Mouse (Mus musculus) lung, embryonic 14.5 days (tissue): ENCODE data around the gene As3mt. TPM values are rescaled to one million over a fixed set of nuclear protein-coding genes. Genes with fewer than 3 reads are reported as not detected.
A peak's percentile ranks its signal among the peaks of the same experiment; 100 is the strongest.

Experiments
- ATAC-seq: fragments of 200-750 bp; cut with Nextera tagmentation; 2 replicates; pipeline ENCODE4 v1.8.0; 2017; ENCODE audit warnings: mild to moderate bottlenecking, moderate TSS enrichment, moderate library complexity; ENCODE audit not compliant: insufficient read depth
- DNase-seq: peaks from one replicate; pipeline ENCODE4 v3.0.0-alpha.2; 2015
- H3K27ac ChIP-seq: fragments of 300-500 bp; sonication (generic); 2 replicates; pipeline ENCODE4 v1.5.1; 2014; ENCODE audit warnings: low read depth, mild to moderate bottlenecking, moderate library complexity
- H3K27me3 ChIP-seq: fragments of 300-500 bp; sonication (generic); 2 replicates; pipeline ENCODE4 v1.6.1; 2014; ENCODE audit warnings: low read length, control low read depth; ENCODE audit not compliant: insufficient read depth
- H3K36me3 ChIP-seq: fragments of 300-500 bp; sonication (generic); 2 replicates; pipeline ENCODE4 v1.6.1; 2014; ENCODE audit warnings: control low read depth; ENCODE audit not compliant: insufficient read depth
- H3K4me1 ChIP-seq: fragments of 300-500 bp; sonication (generic); 2 replicates; pipeline ENCODE4 v1.6.1; 2014; ENCODE audit warnings: antibody characterized with exemption, control low read depth; ENCODE audit not compliant: insufficient read depth
- H3K4me2 ChIP-seq: fragments of 300-500 bp; sonication (generic); 2 replicates; pipeline ENCODE4 v1.6.1; 2014; ENCODE audit warnings: mild to moderate bottlenecking
- H3K4me3 ChIP-seq: fragments of 300-500 bp; sonication (generic); 2 replicates; pipeline ENCODE4 v1.5.1; 2014; ENCODE audit warnings: low read depth, low read length
- H3K9ac ChIP-seq: fragments of 300-500 bp; sonication (generic); 2 replicates; pipeline ENCODE4 v1.6.1; 2014
- H3K9me3 ChIP-seq: fragments of 300-500 bp; sonication (generic); 2 replicates; pipeline ENCODE4 v1.6.1; 2016; ENCODE audit warnings: low read depth, low read length, control low read depth
- CTCF ChIP-seq: IDR thresholded peaks from 2 replicates; pipeline ENCODE4 v1.5.1; 2016; ENCODE audit warnings: antibody characterized with exemption, low read depth
- whole genome bisulfite sequencing: fragments of 180-500 bp; shearing (Covaris S2); extraction: QIAGEN DNeasy Blood & Tissue Kit; methylation state at CpG from one replicate; pipeline ENCODE4 v1.1.7; 2014; 5-methylcytosine and 5-hydroxymethylcytosine counted together
- polyA plus RNA-seq: library from polyadenylated mRNA; unstranded; fragments of >200 nt; fragmentation: Nextera tagmentation; extraction: Ambion mirVana; gene quantifications from 2 replicates; pipeline ENCODE4 v1.2.1, GENCODE M21; 2014

As3mt gene
- polyA plus RNA-seq, 1 experiment from 2014 or later = 29.2 TPM

- no peaks in the 10 kb centered on the region for H3K27me3 ChIP-seq
- peak; percentile 91 for DNase-seq
- peak within 1 kb of the TSS; percentile 72 for H3K4me3 ChIP-seq
- no peak for TF ChIP-seq CTCF
- WGBS = 3% methylated on average over 44 of the region's 44 CpGs
- ATAC-seq = peak; percentile 97
- peak within 1 kb of the TSS; percentile 69 for H3K4me2 ChIP-seq
- H3K9ac ChIP-seq = peak within 1 kb of the TSS; percentile 82
- H3K36me3 ChIP-seq = no peaks in the 10 kb centered on the region
- H3K9me3 ChIP-seq = no peaks in the 10 kb centered on the region
- peak within 1 kb of the TSS; percentile 81 for H3K27ac ChIP-seq
- peaks cover 5% of the 10 kb centered on the region; the same call in 1 of the 2 replicates for H3K4me1 ChIP-seq
These were observed 17.5 kb upstream of the As3mt start, which contains the start of gene Borcs7 for GRCm38 (mm10) chr19:46689460-46690372. Borcs7 (plus strand) TSS chr19:46689906.

GRCm38 (mm10) chr19:46690387-46690786 is 16.9 kb upstream of the As3mt start:
- 67% methylated on average over 11 of the region's 11 CpGs for WGBS
- H3K4me3 ChIP-seq = peak overlapping the region; percentile 72
- ATAC-seq (no peak), DNase-seq (no peak)
- H3K9me3 ChIP-seq = no peaks in the 10 kb centered on the region
- H3K4me1 ChIP-seq = peaks cover 5% of the 10 kb centered on the region; the same call in 1 of the 2 replicates
- no peak for TF ChIP-seq CTCF
- H3K9ac ChIP-seq = peak overlapping the region; percentile 82
- no peaks in the 10 kb centered on the region for H3K27me3 ChIP-seq
- H3K36me3 ChIP-seq = no peaks in the 10 kb centered on the region
- no peak overlapping the region for H3K27ac ChIP-seq
- peak overlapping the region; percentile 69 for H3K4me2 ChIP-seq

DNA sequence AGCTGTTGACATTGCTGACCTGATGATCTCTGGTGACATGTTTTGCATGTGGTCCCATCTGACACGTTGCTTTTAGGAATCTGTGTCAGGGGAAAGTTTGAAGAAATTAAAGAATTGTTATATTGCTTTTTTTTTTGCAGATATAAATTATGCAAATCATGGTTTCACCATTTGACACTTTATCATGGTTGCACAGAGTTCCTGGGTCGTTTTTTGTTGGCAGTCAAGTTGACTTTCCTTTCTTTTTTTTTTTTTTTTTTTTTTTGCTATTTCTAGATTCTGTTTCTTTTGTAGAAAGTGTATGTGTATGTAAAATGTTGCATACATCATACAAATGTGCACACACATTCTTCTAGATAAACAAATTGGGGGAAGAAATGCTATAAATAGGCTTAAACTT is 16.2 kb upstream of the As3mt start:
- no peak overlapping the region for H3K4me2 ChIP-seq
- H3K9me3 ChIP-seq = no peaks in the 10 kb centered on the region
- WGBS = 67% methylated on average over 2 of the region's 2 CpGs
- peaks cover 5% of the 10 kb centered on the region; the same call in 1 of the 2 replicates for H3K4me1 ChIP-seq
- no peak overlapping the region for H3K9ac ChIP-seq
- H3K27ac ChIP-seq = no peak overlapping the region
- no peak for TF ChIP-seq CTCF
- no peaks in the 10 kb centered on the region for H3K27me3 ChIP-seq
- no peak for DNase-seq
- no peak for ATAC-seq
- no peaks in the 10 kb centered on the region for H3K36me3 ChIP-seq
- H3K4me3 ChIP-seq = no peak overlapping the region

DNA sequence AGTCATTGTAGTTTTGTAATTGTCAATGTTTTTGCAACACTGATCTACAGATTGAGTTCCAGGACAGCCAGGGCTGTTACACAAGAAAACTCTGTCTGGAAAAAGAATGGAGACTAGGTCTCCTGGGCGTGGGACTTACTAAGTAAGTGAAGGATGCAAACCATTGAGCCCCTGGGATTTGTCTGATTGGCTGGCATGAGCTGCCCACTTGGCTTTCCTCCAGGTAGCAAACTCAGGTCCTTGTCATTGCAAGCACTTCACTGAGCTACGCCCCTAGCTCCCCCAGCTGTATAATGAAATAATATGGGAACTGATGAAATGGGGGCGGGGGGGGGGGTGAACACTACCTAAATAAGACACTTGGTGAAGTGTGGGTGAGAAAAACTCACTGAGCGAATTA is 14.1 kb upstream of the As3mt start:
- ATAC-seq = no peak
- no peak overlapping the region for H3K27ac ChIP-seq
- H3K4me2 ChIP-seq = no peak overlapping the region
- H3K9ac ChIP-seq = no peak overlapping the region
- TF ChIP-seq CTCF = no peak
- no peaks in the 10 kb centered on the region for H3K9me3 ChIP-seq
- no peaks in the 10 kb centered on the region for H3K36me3 ChIP-seq
- H3K4me1 ChIP-seq = peaks cover 5% of the 10 kb centered on the region; the same call in 1 of the 2 replicates
- no peak for DNase-seq
- H3K27me3 ChIP-seq = no peaks in the 10 kb centered on the region
- no peak overlapping the region for H3K4me3 ChIP-seq
- 80% methylated on average over 4 of the region's 4 CpGs for WGBS

DNA sequence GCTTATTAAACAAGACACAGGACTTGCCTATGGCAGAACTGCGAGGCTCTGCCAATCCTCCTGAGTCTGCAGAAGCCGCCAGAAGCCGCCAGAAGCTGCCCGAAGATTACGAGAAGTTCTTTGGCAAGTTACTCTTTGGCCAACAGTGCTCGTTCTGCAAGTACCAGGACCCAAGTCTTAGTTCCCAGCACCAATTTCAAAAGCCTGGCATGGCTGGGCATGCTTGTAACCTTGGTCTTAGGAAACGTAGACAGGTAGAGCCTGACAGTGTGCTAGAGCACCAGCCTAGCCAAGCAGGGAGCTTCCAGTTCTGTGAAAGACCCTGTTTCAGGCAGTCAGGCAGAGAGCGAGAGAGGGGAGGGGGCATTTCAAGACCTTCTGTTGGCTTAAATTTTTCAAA is 10.8 kb upstream of the As3mt start:
- no peak overlapping the region for H3K27ac ChIP-seq
- ATAC-seq (no peak), DNase-seq (no peak)
- H3K9me3 ChIP-seq = no peaks in the 10 kb centered on the region
- TF ChIP-seq CTCF = no peak
- H3K4me1 ChIP-seq = no peaks in the 10 kb centered on the region
- H3K4me2 ChIP-seq = no peak overlapping the region
- H3K36me3 ChIP-seq = no peaks in the 10 kb centered on the region
- H3K4me3 ChIP-seq = no peak overlapping the region
- H3K27me3 ChIP-seq = no peaks in the 10 kb centered on the region
- no peak overlapping the region for H3K9ac ChIP-seq
- WGBS = 90% methylated on average over 8 of the region's 8 CpGs

DNA sequence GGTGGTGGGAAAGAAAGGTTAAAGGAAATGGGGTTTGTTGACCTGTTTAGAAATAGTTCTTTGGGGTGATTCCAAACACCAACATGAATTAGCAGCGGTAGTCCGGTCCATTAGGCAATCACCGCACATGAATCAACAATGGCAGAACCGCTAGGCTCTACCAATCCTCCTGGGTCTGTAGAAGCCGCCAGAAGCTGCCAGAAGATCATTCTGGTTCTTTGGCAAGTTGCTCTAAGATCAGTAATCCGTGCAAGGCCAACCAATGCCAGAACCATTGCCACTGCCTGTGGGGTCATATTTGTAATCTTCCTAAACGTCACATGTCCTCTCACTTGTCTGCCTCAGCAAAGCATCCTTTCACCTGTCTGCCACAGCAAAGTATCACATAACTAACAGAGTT is 10.3 kb upstream of the As3mt start:
- 88% methylated on average over 7 of the region's 7 CpGs for WGBS
- H3K9ac ChIP-seq = no peak overlapping the region
- H3K4me1 ChIP-seq = no peaks in the 10 kb centered on the region
- no peak for ATAC-seq
- no peaks in the 10 kb centered on the region for H3K9me3 ChIP-seq
- H3K27ac ChIP-seq = no peak overlapping the region
- TF ChIP-seq CTCF = no peak
- DNase-seq = no peak
- H3K36me3 ChIP-seq = no peaks in the 10 kb centered on the region
- no peaks in the 10 kb centered on the region for H3K27me3 ChIP-seq
- H3K4me2 ChIP-seq = no peak overlapping the region
- H3K4me3 ChIP-seq = no peak overlapping the region

GRCm38 (mm10) chr19:46697840-46698517 is 9.3 kb upstream of the As3mt start:
- TF ChIP-seq CTCF = no peak
- no peaks in the 10 kb centered on the region for H3K4me1 ChIP-seq
- ATAC-seq (no peak), DNase-seq (no peak)
- H3K27me3 ChIP-seq = no peaks in the 10 kb centered on the region
- H3K36me3 ChIP-seq = 0 out of 2 replicates have a peak, but pooled peaks cover 4% of the 10 kb centered on the region
- H3K4me3 ChIP-seq = no peak overlapping the region
- H3K9ac ChIP-seq = no peak overlapping the region
- H3K27ac ChIP-seq = no peak overlapping the region
- 49% methylated on average over 19 of the region's 19 CpGs for WGBS
- no peak overlapping the region for H3K4me2 ChIP-seq
- H3K9me3 ChIP-seq = no peaks in the 10 kb centered on the region
